Mouse (Mus musculus): ENCODE data around the gene Ccnyl1. TPM values are rescaled to one million over a fixed set of nuclear protein-coding genes. Genes with fewer than 3 reads are reported as not detected.

Ccnyl1 gene
- polyA plus RNA-seq, 1 experiment from 2014 or later = 4.2 TPM

DNA sequence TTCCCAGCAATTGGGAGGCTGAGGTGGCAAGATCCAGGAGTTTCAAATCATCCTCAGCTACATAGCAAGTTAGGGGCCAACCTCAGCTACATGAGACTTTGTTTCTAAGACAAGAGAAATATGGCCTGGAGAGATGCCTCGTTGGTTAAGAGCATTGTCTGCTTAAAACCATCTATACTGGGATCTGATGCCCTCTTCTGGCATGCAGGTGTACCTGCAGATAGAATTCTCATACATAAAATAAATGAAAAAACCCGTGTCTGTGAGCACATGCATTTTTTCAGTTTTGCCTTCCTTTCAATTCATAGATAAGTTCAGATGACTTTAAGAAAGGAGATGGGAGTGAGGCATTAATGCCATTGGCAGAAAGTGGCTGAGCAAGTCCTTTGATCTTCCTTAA, 19.6 kb downstream of the Ccnyl1 start:
- Histone ChIP-seq H3K9me3 (no peaks in the 10 kb centered on the region), H3K9ac (no peak overlapping the region), H3K36me3 (0 out of 2 replicates have a peak, but pooled peaks cover 13% of the 10 kb centered on the region), H3K27ac (replicated peaks) (no peak overlapping the region), H3K27me3 (no peaks in the 10 kb centered on the region), H3K4me3 (no peak overlapping the region), H3K4me2 (no peak overlapping the region), H3K4me1 (replicated peaks) (no peaks in the 10 kb centered on the region)
- WGBS = 24% methylated on average over 2 of the region's 2 CpGs
- no peak for ATAC-seq (ENCODE audit: low FRiP score, low read depth)

DNA sequence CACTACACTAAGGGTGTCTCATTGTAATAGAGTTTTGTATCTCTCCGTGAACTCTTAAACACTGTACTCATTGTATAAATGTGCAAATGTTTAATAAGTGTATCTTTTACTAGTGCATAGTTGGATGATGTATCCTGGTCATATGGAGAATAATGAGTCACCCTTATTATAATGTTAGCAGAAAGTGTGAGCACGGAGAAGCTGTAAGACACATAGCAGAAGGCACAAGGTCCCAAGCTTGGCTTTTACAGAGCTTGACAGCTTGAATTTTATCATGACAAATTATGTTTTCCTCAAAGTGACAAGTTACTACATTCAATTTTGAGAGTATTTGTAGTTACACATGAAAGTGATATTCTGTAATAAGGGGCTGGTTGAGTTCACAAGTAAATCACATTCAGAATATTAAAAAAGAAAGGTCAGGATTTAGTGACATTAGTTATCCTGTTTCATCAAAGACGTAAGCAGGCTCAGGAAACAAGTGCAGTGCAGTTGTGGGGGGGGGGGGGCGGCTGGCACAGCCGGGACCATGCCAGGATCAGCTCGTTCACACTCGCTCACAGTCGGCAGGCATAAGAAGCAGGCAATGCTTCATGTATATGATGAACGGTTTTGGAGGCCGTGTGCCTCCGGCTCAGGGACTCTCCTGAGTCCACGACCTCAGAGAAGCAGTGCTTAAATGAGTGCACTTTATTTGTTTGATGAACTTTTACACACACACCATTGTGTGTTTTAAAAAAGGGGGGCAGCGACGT, 21.9 kb downstream of the Ccnyl1 start:
- WGBS = 83% methylated on average over 14 of the region's 14 CpGs
- Histone ChIP-seq H3K9ac (no peak overlapping the region), H3K4me2 (no peak overlapping the region), H3K36me3 (0 out of 2 replicates have a peak, but pooled peaks cover 13% of the 10 kb centered on the region), H3K9me3 (no peaks in the 10 kb centered on the region), H3K27me3 (no peaks in the 10 kb centered on the region), H3K4me1 (replicated peaks) (no peaks in the 10 kb centered on the region), H3K4me3 (no peak overlapping the region), H3K27ac (replicated peaks) (no peak overlapping the region)
- no peak for ATAC-seq (ENCODE audit: low FRiP score, low read depth)

- Histone ChIP-seq H3K4me2 (no peak overlapping the region), H3K36me3 (0 out of 2 replicates have a peak, but pooled peaks cover 9% of the 10 kb centered on the region), H3K27ac (replicated peaks) (no peak overlapping the region), H3K4me3 (no peak overlapping the region), H3K9ac (no peak overlapping the region), H3K27me3 (no peaks in the 10 kb centered on the region), H3K9me3 (no peaks in the 10 kb centered on the region), H3K4me1 (replicated peaks) (no peaks in the 10 kb centered on the region)
- WGBS = 78% methylated on average over 2 of the region's 2 CpGs
- ATAC-seq (ENCODE audit: low FRiP score, low read depth) = no peak
Measured at GRCm38 (mm10) chr1:64715458-64715857, 25.2 kb downstream of the Ccnyl1 start.

GRCm38 (mm10) chr1:64716589-64717304, 26.5 kb downstream of the Ccnyl1 start:
- no peaks in the 10 kb centered on the region for H3K27me3 ChIP-seq
- H3K4me3 ChIP-seq = no peak overlapping the region
- H3K9ac ChIP-seq = no peak overlapping the region
- H3K36me3 ChIP-seq = peaks cover 15% of the 10 kb centered on the region; the same call in 1 of the 2 replicates
- H3K9me3 ChIP-seq = no peaks in the 10 kb centered on the region
- 94% methylated on average over 7 of the region's 7 CpGs for WGBS
- no peak for ATAC-seq (ENCODE audit: low FRiP score, low read depth)
- peaks cover 6% of the 10 kb centered on the region; the same call in 1 of the 2 replicates for H3K4me1 ChIP-seq (replicated peaks)
- H3K4me2 ChIP-seq = no peak overlapping the region
- no peak overlapping the region for H3K27ac ChIP-seq (replicated peaks)

GRCm38 (mm10) chr1:64717504-64717903, 27.2 kb downstream of the Ccnyl1 start:
- Histone ChIP-seq H3K9me3 (no peaks in the 10 kb centered on the region), H3K36me3 (peaks cover 21% of the 10 kb centered on the region; the same call in 1 of the 2 replicates), H3K27me3 (no peaks in the 10 kb centered on the region), H3K9ac (no peak overlapping the region), H3K4me2 (no peak overlapping the region), H3K4me3 (no peak overlapping the region), H3K4me1 (replicated peaks) (peaks cover 6% of the 10 kb centered on the region; the same call in 1 of the 2 replicates), H3K27ac (replicated peaks) (no peak overlapping the region)
- peak; percentile 84 for ATAC-seq (ENCODE audit: low FRiP score, low read depth)

DNA sequence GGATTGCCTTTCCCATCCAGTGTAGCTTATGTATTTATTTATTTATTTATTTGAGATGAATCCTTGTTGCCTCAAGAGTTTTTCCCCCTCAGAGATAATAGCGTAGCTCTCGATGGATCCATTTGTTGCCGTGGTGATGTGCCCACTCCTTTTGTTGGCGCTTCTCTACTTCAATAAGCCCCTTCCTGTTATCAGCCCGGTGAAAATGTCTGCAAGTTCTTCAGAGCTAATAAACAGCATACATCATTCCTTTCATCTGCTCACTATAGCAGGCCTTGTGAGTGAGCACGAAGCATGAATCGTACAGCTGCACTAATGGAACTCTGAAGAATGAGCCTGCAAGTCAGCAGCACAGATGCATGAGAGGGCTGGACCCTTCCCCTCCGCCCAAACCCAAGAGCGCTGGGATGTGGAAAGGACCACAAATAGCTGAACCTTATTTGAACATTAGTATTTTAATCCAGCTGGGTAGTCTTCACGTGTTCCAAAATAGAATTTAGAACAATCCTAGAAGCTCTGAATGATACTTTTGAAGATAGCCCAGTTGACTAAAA, 30.9 kb downstream of the Ccnyl1 start:
- Histone ChIP-seq H3K9me3 (no peaks in the 10 kb centered on the region), H3K4me2 (no peak overlapping the region), H3K36me3 (peaks cover 22% of the 10 kb centered on the region), H3K27ac (replicated peaks) (no peak overlapping the region; the same call in 1 of the 2 replicates), H3K4me3 (no peak overlapping the region), H3K4me1 (replicated peaks) (peaks cover 6% of the 10 kb centered on the region; the same call in 1 of the 2 replicates), H3K27me3 (no peaks in the 10 kb centered on the region), H3K9ac (no peak overlapping the region)
- no peak; the same call in 1 of the 2 replicates for ATAC-seq (ENCODE audit: low FRiP score, low read depth)
- 42% methylated on average over 10 of the region's 10 CpGs for WGBS

GRCm38 (mm10) chr1:64730046-64730445, 39.8 kb downstream of the Ccnyl1 start:
- Histone ChIP-seq H3K9me3 (no peaks in the 10 kb centered on the region), H3K27me3 (peaks cover 33% of the 10 kb centered on the region), H3K9ac (no peak overlapping the region), H3K36me3 (no peaks in the 10 kb centered on the region), H3K27ac (replicated peaks) (no peak overlapping the region), H3K4me1 (replicated peaks) (peaks cover 9% of the 10 kb centered on the region), H3K4me2 (no peak overlapping the region), H3K4me3 (no peak overlapping the region)
- 73% methylated on average over 4 of the region's 4 CpGs for WGBS
- ATAC-seq (ENCODE audit: low FRiP score, low read depth) = no peak

- no peak for ATAC-seq (ENCODE audit: low FRiP score, low read depth)
- Histone ChIP-seq H3K4me3 (no peak overlapping the region), H3K4me2 (no peak overlapping the region), H3K27ac (replicated peaks) (no peak overlapping the region), H3K4me1 (replicated peaks) (peaks cover 22% of the 10 kb centered on the region), H3K36me3 (no peaks in the 10 kb centered on the region), H3K27me3 (peaks cover 44% of the 10 kb centered on the region), H3K9me3 (no peaks in the 10 kb centered on the region), H3K9ac (no peak overlapping the region)
- WGBS = 58% methylated on average over 16 of the region's 16 CpGs
Measured at GRCm38 (mm10) chr1:64731341-64732020, 41.2 kb downstream of the Ccnyl1 start.

DNA sequence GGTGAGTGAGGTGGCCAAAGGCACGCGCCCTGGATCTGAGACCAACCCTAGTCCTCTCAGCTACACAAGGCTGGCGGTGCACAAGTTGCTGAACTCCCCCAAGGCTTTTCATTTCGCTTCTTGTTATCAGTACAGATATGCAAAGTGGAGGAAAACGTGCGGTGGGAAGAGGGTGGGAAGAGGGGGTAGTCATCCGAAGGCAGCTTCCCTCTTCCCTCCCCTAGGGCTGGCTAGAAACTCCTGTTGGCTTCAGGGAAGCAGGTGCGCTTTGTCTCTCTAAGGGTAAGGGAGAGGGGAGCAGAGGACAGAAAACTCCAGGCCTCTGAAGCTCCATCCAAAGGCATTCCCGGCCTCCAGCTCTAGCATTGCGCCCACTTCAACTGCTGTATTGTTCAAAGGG, 41.9 kb downstream of the Ccnyl1 start:
- H3K4me3 ChIP-seq = no peak overlapping the region
- H3K4me2 ChIP-seq = no peak overlapping the region
- H3K4me1 ChIP-seq (replicated peaks) = peaks cover 28% of the 10 kb centered on the region
- H3K9ac ChIP-seq = no peak overlapping the region
- peaks cover 51% of the 10 kb centered on the region for H3K27me3 ChIP-seq
- H3K36me3 ChIP-seq = no peaks in the 10 kb centered on the region
- H3K27ac ChIP-seq (replicated peaks) = no peak overlapping the region
- 49% methylated on average over 10 of the region's 10 CpGs for WGBS
- no peaks in the 10 kb centered on the region for H3K9me3 ChIP-seq
- no peak for ATAC-seq (ENCODE audit: low FRiP score, low read depth)

- peaks cover 52% of the 10 kb centered on the region for H3K27me3 ChIP-seq
- H3K4me1 ChIP-seq (replicated peaks) = peaks cover 32% of the 10 kb centered on the region
- H3K36me3 ChIP-seq = no peaks in the 10 kb centered on the region
- no peak overlapping the region for H3K4me3 ChIP-seq
- ATAC-seq (ENCODE audit: low FRiP score, low read depth) = no peak
- H3K4me2 ChIP-seq = no peak overlapping the region
- 54% methylated on average over 7 of the region's 7 CpGs for WGBS
- H3K27ac ChIP-seq (replicated peaks) = no peak overlapping the region
- H3K9me3 ChIP-seq = no peaks in the 10 kb centered on the region
- H3K9ac ChIP-seq = no peak overlapping the region
Measured at GRCm38 (mm10) chr1:64732637-64733200, 42.5 kb downstream of the Ccnyl1 start.

GRCm38 (mm10) chr1:64733453-64734245, 43.4 kb downstream of the Ccnyl1 start:
- WGBS = 16% methylated on average over 11 of the region's 11 CpGs
- no peaks in the 10 kb centered on the region for H3K9me3 ChIP-seq
- no peak overlapping the region for H3K4me2 ChIP-seq
- no peak overlapping the region for H3K9ac ChIP-seq
- peaks cover 57% of the 10 kb centered on the region for H3K27me3 ChIP-seq
- no peaks in the 10 kb centered on the region for H3K36me3 ChIP-seq
- ATAC-seq (ENCODE audit: low FRiP score, low read depth) = no peak
- no peak overlapping the region for H3K4me3 ChIP-seq
- no peak overlapping the region for H3K27ac ChIP-seq (replicated peaks)
- H3K4me1 ChIP-seq (replicated peaks) = peaks cover 41% of the 10 kb centered on the region

All from hindbrain, embryonic 15.5 days (tissue).